Mouse (Mus musculus) forebrain, postnatal 0 days (tissue): Measurements from ENCODE around the gene Lrrc29. TPM values are rescaled to one million over a fixed set of nuclear protein-coding genes. Genes with fewer than 3 reads are reported as not detected.
A peak's percentile ranks its signal among the peaks of the same experiment; 100 is the strongest.

Experiments used
- ATAC-seq: fragments of 200-750 bp; cut with Nextera tagmentation; 2 replicates; pipeline ENCODE4 v1.8.0; 2017; ENCODE audit warnings: mild to moderate bottlenecking, moderate library complexity
- DNase-seq: peaks from one replicate; pipeline ENCODE4 v3.0.0-alpha.2; 2015
- H3K27ac ChIP-seq: fragments of 300-500 bp; sonication (generic); 2 replicates; pipeline ENCODE4 v1.5.1; 2014; ENCODE audit warnings: low read depth, mild to moderate bottlenecking, antibody characterized with exemption, low read length, moderate library complexity, mixed read lengths
- H3K27me3 ChIP-seq: fragments of 300-500 bp; sonication (generic); 2 replicates; pipeline ENCODE4 v1.6.1; 2014; ENCODE audit warnings: mild to moderate bottlenecking, low read length, mixed read lengths; ENCODE audit not compliant: insufficient read depth
- H3K36me3 ChIP-seq: fragments of 300-500 bp; sonication (generic); 2 replicates; pipeline ENCODE4 v1.6.1; 2014; ENCODE audit warnings: mild to moderate bottlenecking, moderate library complexity; ENCODE audit not compliant: insufficient read depth
- H3K4me1 ChIP-seq: fragments of 300-500 bp; sonication (generic); 2 replicates; pipeline ENCODE4 v1.6.1; 2014; ENCODE audit warnings: antibody characterized with exemption; ENCODE audit not compliant: insufficient read depth
- H3K4me2 ChIP-seq: fragments of 300-500 bp; sonication (generic); 2 replicates; pipeline ENCODE4 v1.6.1; 2014; ENCODE audit warnings: low read depth, mild to moderate bottlenecking, moderate library complexity
- H3K4me3 ChIP-seq: fragments of 300-500 bp; sonication (generic); 2 replicates; pipeline ENCODE4 v1.5.1; 2014; ENCODE audit warnings: low read depth, low read length, mixed read lengths
- H3K9ac ChIP-seq: fragments of 300-500 bp; sonication (generic); 2 replicates; pipeline ENCODE4 v1.6.1; 2014; ENCODE audit warnings: mild to moderate bottlenecking
- H3K9me3 ChIP-seq: fragments of 300-500 bp; sonication (generic); 2 replicates; pipeline ENCODE4 v1.6.1; 2016; ENCODE audit warnings: low read length
- CTCF ChIP-seq: sonication (generic); IDR thresholded peaks from 2 replicates; pipeline ENCODE4 v1.5.1; 2016; ENCODE audit warnings: antibody characterized with exemption, control low read depth, low read depth
- WGBS: fragments of 180-500 bp; shearing (Covaris S2); extraction: QIAGEN DNeasy Blood & Tissue Kit; methylation state at CpG from one replicate; pipeline ENCODE4 v1.1.7; 2014; 5-methylcytosine and 5-hydroxymethylcytosine counted together
- polyA plus RNA-seq: library from polyadenylated mRNA; unstranded; fragments of >200 nt; fragmentation: Nextera tagmentation; extraction: Ambion mirVana; gene quantifications from 2 replicates; pipeline ENCODE4 v1.2.1, GENCODE M21; 2015
- total RNA-seq: library from RNA; depleted of rRNA; stranded (reverse); fragments of >200 nt; gene quantifications from 2 replicates; pipeline ENCODE4 v1.2.3, GENCODE M21; 2014

Lrrc29 gene
- total and polyA plus RNA-seq, 2 experiments from 2014 or later = 2.1 to 3.0 TPM

DNA sequence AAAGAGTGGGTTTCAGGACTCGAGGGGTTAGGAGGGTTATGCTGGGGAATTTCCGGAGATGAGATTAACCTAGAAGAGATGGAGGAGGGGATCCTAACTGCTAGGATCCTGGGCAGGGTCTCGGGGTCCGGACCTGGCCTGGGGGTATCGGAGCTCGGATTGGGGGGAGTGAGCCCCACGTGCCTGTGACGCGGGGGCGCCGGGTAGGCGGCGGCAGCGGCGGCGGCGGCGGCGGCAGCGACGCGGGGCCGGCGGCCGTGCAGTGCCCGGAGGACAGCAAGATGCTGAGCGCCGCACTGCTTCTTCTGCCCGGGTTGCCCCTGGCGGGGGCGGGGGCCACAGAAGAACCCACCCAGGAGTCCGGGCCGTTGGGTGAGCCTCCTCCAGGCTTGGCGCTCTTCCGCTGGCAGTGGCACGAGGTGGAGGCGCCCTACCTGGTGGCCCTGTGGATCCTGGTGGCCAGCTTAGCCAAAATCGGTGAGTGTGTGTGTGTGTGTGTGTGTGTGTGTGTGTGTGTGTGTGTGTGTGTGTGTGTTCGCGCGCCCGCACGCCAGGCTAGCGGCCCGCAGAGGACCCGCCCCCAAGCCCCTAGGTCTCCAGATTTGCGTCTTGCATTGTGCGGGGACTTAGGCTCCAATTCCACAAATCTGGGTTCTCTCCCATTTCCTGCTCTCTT lies 23.2 kb upstream of the Lrrc29 start:
- peak overlapping the region; percentile 67 for H3K27ac ChIP-seq
- peaks cover 11% of the 10 kb centered on the region; the same call in 1 of the 2 replicates for H3K4me1 ChIP-seq
- 5% methylated on average over 44 of the region's 48 CpGs for WGBS
- H3K9me3 ChIP-seq = no peaks in the 10 kb centered on the region
- no peaks in the 10 kb centered on the region; the same call in 1 of the 2 replicates for H3K27me3 ChIP-seq
- peak overlapping the region; percentile 74 for H3K9ac ChIP-seq
- H3K36me3 ChIP-seq = no peaks in the 10 kb centered on the region
- peak; percentile 70 for ATAC-seq
- DNase-seq = peak; percentile 72
- no peak for TF ChIP-seq CTCF
- H3K4me2 ChIP-seq = peak overlapping the region; percentile 98
- H3K4me3 ChIP-seq = peak overlapping the region; percentile 66

DNA sequence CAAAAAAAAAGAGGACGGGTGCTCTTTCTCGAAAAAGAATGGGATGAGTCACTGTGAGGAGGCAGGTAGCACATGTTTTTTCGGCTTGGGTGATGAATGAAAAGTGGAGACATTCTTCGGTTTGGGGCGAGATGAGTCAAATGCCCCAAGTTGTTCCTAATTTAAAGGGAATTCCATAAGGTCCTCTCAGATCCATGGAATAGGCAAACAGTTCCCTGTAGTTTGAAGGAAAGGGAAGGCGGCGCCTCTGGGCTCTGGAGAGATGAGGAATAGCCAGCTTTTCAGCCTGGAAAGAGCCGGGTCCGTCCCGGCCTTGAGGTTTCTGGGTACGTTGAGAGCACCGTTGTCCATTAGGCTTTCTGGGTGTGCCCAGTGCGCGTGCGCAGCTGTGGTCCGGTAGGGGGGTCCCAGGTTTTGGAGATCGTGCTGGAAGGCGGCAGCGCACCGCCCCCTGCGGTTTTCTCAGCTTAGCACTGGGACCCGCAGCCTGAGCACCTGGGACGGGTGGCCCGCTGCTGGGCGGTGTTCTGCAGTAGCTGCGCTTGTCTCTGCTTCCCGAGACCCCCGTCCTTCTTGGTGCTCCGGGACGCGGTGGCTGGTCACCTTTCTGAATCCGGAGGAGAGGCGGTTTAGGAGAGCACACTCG lies 22.5 kb upstream of the Lrrc29 start, which contains the start of gene Slc9a5:
Gene Slc9a5 (plus strand): TSS at position 394 of the 646 bp plus-strand sequence.
- Histone ChIP-seq H3K9ac (peak within 1 kb of the TSS; percentile 74), H3K27ac (peak within 1 kb of the TSS; percentile 67), H3K36me3 (no peaks in the 10 kb centered on the region), H3K4me1 (peaks cover 11% of the 10 kb centered on the region; the same call in 1 of the 2 replicates), H3K4me3 (peak within 1 kb of the TSS; percentile 66), H3K27me3 (no peaks in the 10 kb centered on the region; the same call in 1 of the 2 replicates), H3K9me3 (no peaks in the 10 kb centered on the region), H3K4me2 (peak within 1 kb of the TSS; percentile 98)
- peak; percentile 76 for DNase-seq
- 2% methylated on average over 34 of the region's 34 CpGs for WGBS
- peak; percentile 10 for ATAC-seq
- peak; percentile 50 for TF ChIP-seq CTCF

DNA sequence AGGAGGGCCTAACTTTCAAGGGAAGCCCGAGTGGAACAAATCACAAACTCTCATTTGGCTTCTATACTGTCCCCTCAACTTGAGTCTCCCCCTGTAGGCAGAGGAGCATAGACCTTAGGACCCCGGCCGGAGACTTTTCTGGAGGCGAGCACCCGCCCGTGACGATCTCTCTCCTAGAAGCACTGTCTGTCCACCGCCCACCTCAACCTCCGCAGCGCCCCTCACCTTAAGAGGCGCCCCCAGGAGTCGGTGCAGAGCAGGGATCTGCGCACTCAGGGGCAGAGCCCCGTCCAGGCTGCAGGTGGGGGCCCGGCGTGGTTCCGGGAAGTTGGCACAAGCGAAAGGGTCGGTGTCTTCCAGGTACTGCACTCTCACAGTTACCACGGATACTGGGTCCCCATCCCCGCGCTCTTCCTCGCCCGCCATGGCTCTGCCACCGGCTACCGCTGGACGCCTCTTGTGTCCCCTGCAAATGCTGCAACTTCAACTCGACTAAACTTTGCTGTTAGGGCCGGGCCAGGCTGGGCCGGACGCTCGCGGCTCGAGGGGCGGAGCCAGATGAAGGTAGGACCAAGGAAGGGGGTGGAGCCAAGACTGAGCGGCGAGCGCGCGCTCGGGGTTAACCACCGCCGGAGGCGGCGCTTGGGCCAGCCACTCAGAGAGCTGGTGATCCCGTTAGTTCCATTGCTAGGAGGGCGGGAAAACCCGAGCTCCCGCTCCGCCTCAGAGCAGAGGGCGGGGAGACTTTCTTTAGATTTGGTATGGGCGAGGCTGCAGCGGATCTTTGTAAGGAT lies 21.5 kb upstream of the Lrrc29 start, which contains the start of gene Fhod1:
Gene Fhod1 (minus strand): TSS at position 526 of the 794 bp plus-strand sequence.
- WGBS = under 1% methylated on average over 53 of the region's 53 CpGs
- no peaks in the 10 kb centered on the region; the same call in 1 of the 2 replicates for H3K27me3 ChIP-seq
- peak within 1 kb of the TSS; percentile 66 for H3K4me3 ChIP-seq
- TF ChIP-seq CTCF = peak; percentile 39
- peak; percentile 90 for ATAC-seq
- peak; percentile 88 for DNase-seq
- peak within 1 kb of the TSS; percentile 67 for H3K27ac ChIP-seq
- peak within 1 kb of the TSS; percentile 98 for H3K4me2 ChIP-seq
- no peaks in the 10 kb centered on the region for H3K9me3 ChIP-seq
- no peaks in the 10 kb centered on the region for H3K36me3 ChIP-seq
- H3K4me1 ChIP-seq = peaks cover 11% of the 10 kb centered on the region; the same call in 1 of the 2 replicates
- peak within 1 kb of the TSS; percentile 74 for H3K9ac ChIP-seq

DNA sequence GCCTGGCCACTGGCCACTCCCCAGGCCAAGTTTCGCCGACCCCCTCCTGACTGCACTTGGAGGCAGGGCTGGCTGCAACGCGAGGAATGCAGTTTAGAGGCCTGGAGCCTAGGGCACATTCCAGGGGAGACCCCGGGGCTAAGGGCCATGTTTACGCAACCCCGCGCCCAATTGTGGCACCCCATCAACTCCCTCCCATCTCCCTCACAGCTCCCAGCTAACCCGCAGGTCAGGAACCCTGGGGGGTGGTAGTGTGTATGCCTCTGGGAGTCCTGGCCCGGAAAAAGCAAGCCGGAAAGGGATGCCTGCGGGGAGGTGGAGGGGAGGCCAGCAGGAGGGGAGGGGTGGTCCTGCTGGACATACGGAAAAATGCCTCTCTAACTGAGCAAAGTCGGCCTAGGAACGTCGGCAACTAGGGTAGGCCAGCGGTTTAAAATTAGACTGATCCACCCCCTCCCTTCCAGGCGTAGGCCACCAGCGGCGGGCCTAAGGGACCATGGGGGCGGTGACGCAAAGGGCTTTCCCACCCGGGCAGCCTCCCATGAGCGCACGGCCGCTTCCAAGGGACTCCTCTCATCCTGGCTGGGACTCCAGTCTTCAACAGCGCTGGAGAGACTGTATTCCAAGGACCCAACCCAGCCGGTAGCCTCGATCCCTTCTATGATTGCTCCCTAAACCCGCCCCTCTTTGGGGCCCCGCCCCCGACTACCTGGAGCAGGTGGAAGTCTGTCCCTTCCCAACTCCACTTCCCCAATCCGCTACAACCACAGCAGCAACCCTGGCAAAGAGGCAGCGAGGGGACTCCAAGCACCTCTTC lies 20.7 kb upstream of the Lrrc29 start:
- Histone ChIP-seq H3K36me3 (no peaks in the 10 kb centered on the region), H3K4me2 (peak overlapping the region; percentile 98), H3K4me3 (peak overlapping the region; percentile 66), H3K9me3 (no peaks in the 10 kb centered on the region), H3K4me1 (peaks cover 11% of the 10 kb centered on the region; the same call in 1 of the 2 replicates), H3K27ac (no peak overlapping the region), H3K9ac (peak overlapping the region; percentile 28; the same call in 1 of the 2 replicates), H3K27me3 (no peaks in the 10 kb centered on the region; the same call in 1 of the 2 replicates)
- TF ChIP-seq CTCF = no peak
- DNase-seq (no peak), ATAC-seq (no peak)
- WGBS = 3% methylated on average over 32 of the region's 34 CpGs

DNA sequence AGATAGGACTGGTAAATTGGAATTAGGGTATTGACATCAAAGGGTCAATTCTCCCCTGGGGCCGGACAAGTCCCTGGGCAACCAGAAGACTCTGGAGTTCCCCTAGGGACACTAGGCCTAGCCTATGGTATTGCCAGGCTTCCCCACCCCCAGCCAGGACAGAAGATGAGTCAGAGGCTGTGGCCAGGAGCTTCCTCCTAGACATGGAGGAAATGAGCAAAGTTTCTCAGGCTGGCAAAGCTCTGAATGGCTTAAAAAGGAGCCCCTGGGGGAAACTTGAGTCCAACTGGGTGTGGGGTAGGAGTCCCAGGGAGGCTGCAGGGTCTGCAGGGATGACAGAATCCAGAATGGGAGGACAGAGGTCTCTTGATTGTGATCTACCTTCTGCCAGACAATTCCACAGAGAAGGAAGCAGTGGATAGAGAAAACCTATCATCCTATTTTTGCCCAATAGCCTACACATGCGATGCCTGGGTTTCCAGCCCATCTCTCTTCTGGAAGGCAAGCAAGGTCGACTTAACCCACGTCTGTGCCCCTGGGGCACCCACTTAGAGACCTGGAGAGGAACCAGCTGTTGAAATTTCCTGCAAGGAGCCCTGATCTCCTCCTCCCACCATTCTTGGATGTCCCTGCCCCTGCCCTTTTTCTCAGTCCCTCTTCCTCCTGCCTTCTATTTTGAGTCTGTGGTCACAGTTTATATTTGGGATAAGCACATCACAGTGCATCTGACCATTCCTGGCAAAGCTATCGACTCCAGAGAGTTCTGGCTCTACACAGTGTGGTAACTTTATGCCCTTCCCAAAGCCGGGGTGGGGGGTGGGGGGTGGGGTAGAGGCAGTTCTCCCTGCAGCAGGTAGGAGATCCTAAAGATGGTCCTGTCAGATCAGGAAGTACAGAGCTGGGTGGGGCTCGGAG lies 19.2 kb upstream of the Lrrc29 start:
- H3K27ac ChIP-seq = no peak overlapping the region
- no peak overlapping the region for H3K4me2 ChIP-seq
- no peaks in the 10 kb centered on the region for H3K9me3 ChIP-seq
- ATAC-seq (no peak), DNase-seq (no peak)
- H3K36me3 ChIP-seq = no peaks in the 10 kb centered on the region
- H3K27me3 ChIP-seq = no peaks in the 10 kb centered on the region; the same call in 1 of the 2 replicates
- H3K4me3 ChIP-seq = no peak overlapping the region
- no peak overlapping the region for H3K9ac ChIP-seq
- 75% methylated on average over 7 of the region's 7 CpGs for WGBS
- no peak for TF ChIP-seq CTCF
- peaks cover 7% of the 10 kb centered on the region; the same call in 1 of the 2 replicates for H3K4me1 ChIP-seq
